Mouse (Mus musculus) cerebellum, adult 2 months (tissue): ENCODE results near the gene Strap.

ENCODE experiments used
- CTCF ChIP-seq: fragments of 200-500 bp; IDR thresholded peaks from 2 replicates; pipeline ENCODE4 v1.5.1; 2011; ENCODE audit warnings: low read depth, mild to moderate bottlenecking, control low read depth, low read length, moderate library complexity, borderline replicate concordance; ENCODE audit not compliant: insufficient read depth
- POLR2A ChIP-seq: fragments of 200-500 bp; IDR thresholded peaks from 2 replicates; pipeline ENCODE4 v1.6.1; 2011; ENCODE audit warnings: low read length, control low read depth, borderline replicate concordance; ENCODE audit not compliant: insufficient read depth

DNA sequence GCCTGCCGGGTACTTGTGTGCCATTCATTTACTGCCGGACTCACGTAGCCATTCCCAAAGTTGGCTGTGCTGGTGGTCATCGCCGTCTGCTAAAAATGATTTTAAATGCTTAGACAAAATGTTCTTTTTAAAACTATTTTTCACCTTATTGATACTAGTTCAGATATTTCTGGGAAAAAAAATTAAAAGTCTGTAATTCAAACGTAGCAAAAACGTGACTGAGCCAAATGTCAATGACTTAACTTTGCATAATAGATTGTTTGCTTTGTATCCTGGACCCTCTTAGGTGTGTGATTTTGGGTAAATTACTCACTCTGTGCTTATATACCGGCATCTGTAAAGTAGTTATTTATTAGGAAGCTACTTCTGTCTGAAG is 20.0 kb downstream of the Strap start:
- TF ChIP-seq CTCF (no peak), POLR2A (no peak)
